Mouse (Mus musculus): ENCODE measurements around the gene Mroh7.

DNA sequence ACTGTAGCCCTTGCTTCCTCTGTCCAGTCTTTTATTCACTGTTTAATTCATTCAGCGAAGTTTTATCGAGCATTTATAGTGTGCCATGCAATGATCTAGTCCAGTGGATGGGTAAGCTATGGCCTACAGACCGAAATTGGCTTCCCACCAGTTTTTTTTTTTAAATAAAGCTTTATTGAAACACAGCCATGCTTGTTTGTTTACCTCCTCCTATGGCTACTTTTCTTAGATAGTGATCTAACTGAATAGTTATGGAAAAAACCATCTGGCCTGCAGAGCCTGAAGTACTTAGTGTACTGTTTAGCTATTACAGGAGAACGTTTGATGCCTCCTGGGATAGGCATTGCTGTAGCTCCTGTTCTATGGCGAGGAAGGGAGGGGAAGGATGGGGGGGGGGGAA lies 84.9 kb downstream of the Mroh7 start:
- TF ChIP-seq CTCF (conservative IDR thresholded peaks at IDR 0.05; ENCODE audit: low read length) (no peak), POU5F1 (IDR thresholded peaks at IDR 0.05; ENCODE audit: borderline replicate concordance, low read length) (no peak)
